Mouse (Mus musculus) embryonic fibroblast, embryonic 13.5 days (primary cell): ENCODE data around the gene Dohh.

Source experiments
- CTCF ChIP-seq: IDR thresholded peaks from 2 replicates; pipeline ENCODE4 v1.5.1; 2011; ENCODE audit warnings: mild to moderate bottlenecking, control low read depth, low read length, moderate library complexity, borderline replicate concordance; ENCODE audit not compliant: insufficient read depth
- POLR2A ChIP-seq: IDR thresholded peaks from 2 replicates; pipeline ENCODE4 v1.6.1; 2011; ENCODE audit warnings: low read depth, mild to moderate bottlenecking, control low read depth, low read length, moderate library complexity

GRCm38 (mm10) chr10:81365073-81365472, 19.2 kb upstream of the Dohh start:
- peak; percentile 39; the same call in 1 of the 2 replicates for TF ChIP-seq POLR2A
- no peak for TF ChIP-seq CTCF
